Mouse (Mus musculus) stomach, embryonic 14.5 days (tissue): Measurements from ENCODE around the gene Ror2. TPM values are rescaled to one million over a fixed set of nuclear protein-coding genes. Genes with fewer than 3 reads are reported as not detected.

Experiments
- ATAC-seq: fragments of 200-750 bp; cut with Nextera tagmentation; 2 replicates; pipeline ENCODE4 v1.8.0; 2017; ENCODE audit warnings: low read depth, moderate TSS enrichment; ENCODE audit not compliant: insufficient number of reproducible peaks, insufficient read depth, low FRiP score
- H3K27ac ChIP-seq: fragments of 300-500 bp; sonication (generic); 2 replicates; pipeline ENCODE4 v1.5.1; 2014; ENCODE audit warnings: mild to moderate bottlenecking, low read length, moderate library complexity, mixed read lengths
- H3K27me3 ChIP-seq: fragments of 300-500 bp; sonication (generic); 2 replicates; pipeline ENCODE4 v1.6.1; 2014; ENCODE audit warnings: low read length, control low read depth, mixed read lengths; ENCODE audit not compliant: control insufficient read depth, insufficient read depth
- H3K36me3 ChIP-seq: fragments of 300-500 bp; sonication (generic); 2 replicates; pipeline ENCODE4 v1.6.1; 2014; ENCODE audit warnings: mild to moderate bottlenecking, control low read depth, low read length, moderate library complexity, mixed read lengths; ENCODE audit not compliant: control insufficient read depth, insufficient read depth
- H3K4me1 ChIP-seq: fragments of 300-500 bp; sonication (generic); 2 replicates; pipeline ENCODE4 v1.6.1; 2014; ENCODE audit warnings: low read length, control low read depth, mixed read lengths; ENCODE audit not compliant: control insufficient read depth, insufficient read depth
- H3K4me2 ChIP-seq: fragments of 300-500 bp; sonication (generic); replicated peaks from 2 replicates; pipeline ENCODE4 v1.6.1; 2014; ENCODE audit warnings: low read depth, low read length, control low read depth
- H3K4me3 ChIP-seq: fragments of 300-500 bp; sonication (generic); 2 replicates; pipeline ENCODE4 v1.5.1; 2014; ENCODE audit warnings: low read depth, low read length, control low read depth
- H3K9ac ChIP-seq: fragments of 300-500 bp; sonication (generic); replicated peaks from 2 replicates; pipeline ENCODE4 v1.6.1; 2014; ENCODE audit warnings: low read depth, mild to moderate bottlenecking, control low read depth, low read length, moderate library complexity, mixed read lengths
- H3K9me3 ChIP-seq: fragments of 300-500 bp; sonication (generic); 2 replicates; pipeline ENCODE4 v1.6.1; 2016; ENCODE audit warnings: low read depth, low read length, control low read depth; ENCODE audit not compliant: control insufficient read depth
- WGBS: fragments of 180-500 bp; shearing (Covaris S2); extraction: QIAGEN DNeasy Blood & Tissue Kit; methylation state at CpG from one replicate; pipeline ENCODE4 v1.1.7; 2014; 5-methylcytosine and 5-hydroxymethylcytosine counted together
- polyA plus RNA-seq: library from polyadenylated mRNA; unstranded; fragments of >200 nt; fragmentation: Nextera tagmentation; extraction: Ambion mirVana; gene quantifications from 2 replicates; pipeline ENCODE4 v1.2.1, GENCODE M21; 2014

The Ror2 gene
- polyA plus RNA-seq, 1 experiment from 2014 or later, result 13.9 TPM

DNA sequence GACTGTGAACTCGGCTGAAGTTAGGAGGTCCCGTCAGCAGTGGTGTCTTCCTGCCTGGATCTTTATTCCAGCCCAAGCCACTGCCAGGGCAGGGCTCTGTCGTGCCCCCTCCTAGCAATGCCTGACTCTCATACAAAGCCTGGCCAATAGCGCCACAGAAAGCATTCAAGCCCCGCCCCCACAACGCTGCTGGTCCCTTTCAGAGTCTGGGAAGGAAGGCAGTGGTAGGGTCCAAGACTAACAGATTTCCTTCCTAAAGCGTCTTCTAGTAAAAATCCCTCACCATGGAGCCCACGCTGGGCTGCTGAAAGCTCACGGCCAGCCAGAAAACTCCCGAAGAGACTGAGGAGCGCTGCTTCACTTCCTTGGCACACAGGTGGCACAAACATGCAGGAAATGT lies 165.0 kb downstream of the Ror2 start:
- H3K36me3 ChIP-seq, result peaks cover 19% of the 10 kb centered on the region
- 45% methylated on average over 11 of the region's 11 CpGs for WGBS
- 0 out of 2 replicates have a peak, but pooled peaks have one; percentile 31 for ATAC-seq
- peak overlapping the region; percentile 39; the same call in 1 of the 2 replicates for H3K27ac ChIP-seq
- H3K4me2 ChIP-seq, result no peak overlapping the region
- no peaks in the 10 kb centered on the region for H3K9me3 ChIP-seq
- H3K27me3 ChIP-seq, result no peaks in the 10 kb centered on the region
- no peak overlapping the region for H3K4me3 ChIP-seq
- H3K4me1 ChIP-seq, result peaks cover 6% of the 10 kb centered on the region
- no peak overlapping the region for H3K9ac ChIP-seq

GRCm38 (mm10) chr13:53119586-53120426 lies 166.1 kb downstream of the Ror2 start:
- Histone ChIP-seq H3K4me2 (no peak overlapping the region), H3K9ac (no peak overlapping the region), H3K9me3 (no peaks in the 10 kb centered on the region), H3K27ac (0 out of 2 replicates have a peak overlapping the region, but pooled peaks have one; percentile 39), H3K4me1 (peaks cover 6% of the 10 kb centered on the region), H3K27me3 (no peaks in the 10 kb centered on the region), H3K36me3 (peaks cover 19% of the 10 kb centered on the region), H3K4me3 (no peak overlapping the region)
- WGBS, result 25% methylated on average over 10 of the region's 10 CpGs
- ATAC-seq, result peak; percentile 34; the same call in 1 of the 2 replicates

- Histone ChIP-seq H3K4me1 (peaks cover 6% of the 10 kb centered on the region), H3K27ac (no peak overlapping the region), H3K9ac (no peak overlapping the region), H3K36me3 (peaks cover 19% of the 10 kb centered on the region), H3K4me3 (no peak overlapping the region), H3K27me3 (no peaks in the 10 kb centered on the region), H3K9me3 (no peaks in the 10 kb centered on the region), H3K4me2 (no peak overlapping the region)
- WGBS, result 87% methylated on average over 13 of the region's 13 CpGs
- ATAC-seq, result no peak
Measured at GRCm38 (mm10) chr13:53118398-53118797, 167.5 kb downstream of the Ror2 start.

- H3K9ac ChIP-seq, result no peak overlapping the region
Measured at GRCm38 (mm10) chr13:53117921-53118320, 168.0 kb downstream of the Ror2 start.

GRCm38 (mm10) chr13:53110249-53110578 lies 175.7 kb downstream of the Ror2 start:
- Histone ChIP-seq H3K27me3 (no peaks in the 10 kb centered on the region), H3K9ac (no peak overlapping the region), H3K4me1 (no peaks in the 10 kb centered on the region), H3K36me3 (peaks cover 24% of the 10 kb centered on the region), H3K4me2 (no peak overlapping the region), H3K4me3 (no peak overlapping the region), H3K9me3 (no peaks in the 10 kb centered on the region), H3K27ac (no peak overlapping the region)
- ATAC-seq, result no peak; the same call in 1 of the 2 replicates
- 92% methylated on average over 16 of the region's 16 CpGs for WGBS

More at GRCm38 (mm10) chr13:53117921-53118320, 168.0 kb downstream of the Ror2 start:
- Histone ChIP-seq H3K4me2 (no peak overlapping the region), H3K4me1 (peaks cover 6% of the 10 kb centered on the region), H3K27me3 (no peaks in the 10 kb centered on the region), H3K4me3 (no peak overlapping the region), H3K9me3 (no peaks in the 10 kb centered on the region), H3K36me3 (peaks cover 19% of the 10 kb centered on the region), H3K27ac (no peak overlapping the region)
- 91% methylated on average over 7 of the region's 7 CpGs for WGBS
- no peak for ATAC-seq

GRCm38 (mm10) chr13:53109560-53110248 lies 176.2 kb downstream of the Ror2 start:
- Histone ChIP-seq H3K36me3 (peaks cover 24% of the 10 kb centered on the region), H3K27ac (no peak overlapping the region), H3K9me3 (no peaks in the 10 kb centered on the region), H3K4me3 (no peak overlapping the region), H3K9ac (no peak overlapping the region), H3K27me3 (no peaks in the 10 kb centered on the region), H3K4me1 (no peaks in the 10 kb centered on the region), H3K4me2 (no peak overlapping the region)
- peak; percentile 59; the same call in 1 of the 2 replicates for ATAC-seq
- 25% methylated on average over 17 of the region's 17 CpGs for WGBS

GRCm38 (mm10) chr13:53106676-53107075 lies 179.2 kb downstream of the Ror2 start:
- H3K4me3 ChIP-seq, result no peak overlapping the region
- no peak for ATAC-seq
- no peaks in the 10 kb centered on the region for H3K4me1 ChIP-seq
- H3K27ac ChIP-seq, result no peak overlapping the region
- no peaks in the 10 kb centered on the region for H3K9me3 ChIP-seq
- H3K27me3 ChIP-seq, result no peaks in the 10 kb centered on the region
- peaks cover 23% of the 10 kb centered on the region for H3K36me3 ChIP-seq
- no peak overlapping the region for H3K4me2 ChIP-seq
- 88% methylated on average over 13 of the region's 13 CpGs for WGBS
- H3K9ac ChIP-seq, result no peak overlapping the region

- no peaks in the 10 kb centered on the region for H3K36me3 ChIP-seq
- ATAC-seq, result peak; percentile 19; the same call in 1 of the 2 replicates
- no peak overlapping the region for H3K4me3 ChIP-seq
- H3K27me3 ChIP-seq, result no peaks in the 10 kb centered on the region
- 0 out of 2 replicates have a peak overlapping the region, but pooled peaks have one; percentile 20 for H3K4me2 ChIP-seq
- 13% methylated on average over 17 of the region's 17 CpGs for WGBS
- H3K27ac ChIP-seq, result no peak overlapping the region
- H3K4me1 ChIP-seq, result no peaks in the 10 kb centered on the region
- no peak overlapping the region for H3K9ac ChIP-seq
- no peaks in the 10 kb centered on the region for H3K9me3 ChIP-seq
Measured at GRCm38 (mm10) chr13:53099771-53100682, 185.9 kb downstream of the Ror2 start.
